Mouse (Mus musculus) G1E-ER4 (cell line): ENCODE measurements around the gene Myo7a. TPM values are rescaled to one million over a fixed set of nuclear protein-coding genes. Genes with fewer than 3 reads are reported as not detected.

Experiments
- GATA1 ChIP-seq: IDR thresholded peaks from one replicate; pipeline ENCODE4 v1.8.0; 2012; ENCODE audit warnings: low read length, inconsistent platforms
- polyA plus RNA-seq: library from polyadenylated mRNA; stranded (reverse); fragments of >175 nt; gene quantifications from 2 replicates; pipeline ENCODE4 v1.2.3, GENCODE M21; 2012

The Myo7a gene
- polyA plus RNA-seq, 1 experiment = 0.02 TPM

GRCm38 (mm10) chr7:98148721-98149407, 29.5 kb upstream of the Myo7a start:
- TF ChIP-seq GATA1 = no peak

- no peak for TF ChIP-seq GATA1
Observed at GRCm38 (mm10) chr7:98147766-98148165, 28.4 kb upstream of the Myo7a start.

GRCm38 (mm10) chr7:98146447-98146845, 27.1 kb upstream of the Myo7a start:
- TF ChIP-seq GATA1 = no peak

GRCm38 (mm10) chr7:98145842-98146446, 26.6 kb upstream of the Myo7a start:
- TF ChIP-seq GATA1 = no peak

- no peak for TF ChIP-seq GATA1
Observed at GRCm38 (mm10) chr7:98145402-98145801, 26.1 kb upstream of the Myo7a start, which contains the start of gene Omp. Omp (minus strand) TSS chr7:98145502.

- no peak for TF ChIP-seq GATA1
Observed at GRCm38 (mm10) chr7:98142648-98143047, 23.3 kb upstream of the Myo7a start.

GRCm38 (mm10) chr7:98142247-98142646, 22.9 kb upstream of the Myo7a start:
- no peak for TF ChIP-seq GATA1

- TF ChIP-seq GATA1 = no peak
Observed at GRCm38 (mm10) chr7:98141206-98141605, 21.9 kb upstream of the Myo7a start.

- no peak for TF ChIP-seq GATA1
Observed at GRCm38 (mm10) chr7:98140597-98140996, 21.3 kb upstream of the Myo7a start.

GRCm38 (mm10) chr7:98139216-98139615, 19.9 kb upstream of the Myo7a start:
- no peak for TF ChIP-seq GATA1

GRCm38 (mm10) chr7:98137995-98138394, 18.7 kb upstream of the Myo7a start:
- TF ChIP-seq GATA1 = no peak

- no peak for TF ChIP-seq GATA1
Observed at GRCm38 (mm10) chr7:98137583-98137982, 18.3 kb upstream of the Myo7a start.

GRCm38 (mm10) chr7:98131751-98132150, 12.4 kb upstream of the Myo7a start:
- no peak for TF ChIP-seq GATA1

GRCm38 (mm10) chr7:98125473-98125872, 6.1 kb upstream of the Myo7a start:
- TF ChIP-seq GATA1 = no peak

- TF ChIP-seq GATA1 = no peak
Observed at GRCm38 (mm10) chr7:98124701-98125100, 5.4 kb upstream of the Myo7a start.

GRCm38 (mm10) chr7:98121673-98122072, 2.3 kb upstream of the Myo7a start:
- no peak for TF ChIP-seq GATA1

- TF ChIP-seq GATA1 = no peak
Observed at GRCm38 (mm10) chr7:98121241-98121640, 1.9 kb upstream of the Myo7a start.
